Mouse (Mus musculus): ENCODE measurements around the gene Lrrc71.

Lrrc71 gene

DNA sequence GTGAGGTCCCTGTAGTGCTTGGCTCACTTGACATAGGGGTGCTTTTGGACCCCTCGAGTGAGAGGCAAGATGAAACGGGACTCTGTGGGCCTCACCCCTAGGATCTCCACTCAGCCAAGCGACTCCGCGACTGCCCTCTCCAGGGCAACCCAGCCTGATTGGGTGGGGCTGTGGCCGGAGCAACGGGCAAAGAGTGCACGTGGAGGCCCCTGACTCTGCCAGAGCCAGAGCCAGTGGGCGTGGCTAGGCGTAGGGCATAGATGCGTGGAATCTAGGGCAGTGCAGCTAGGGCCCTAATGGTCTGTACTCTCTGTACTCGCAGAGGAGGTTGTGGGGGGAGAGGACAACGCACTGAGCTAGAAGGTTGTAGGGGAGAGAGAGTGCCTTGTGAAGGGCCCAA lies at the start of gene Lrrc71:
Gene Lrrc71, minus strand, starts transcription at position 195 of the 400 bp plus-strand sequence.
- in situ Hi-C loops (cut with MboI, MseI): no loop called here

- in situ Hi-C loops (cut with MboI, MseI): no loop called here
Observed at GRCm38 (mm10) chr3:87796736-87797334, 48.4 kb upstream of the Lrrc71 start, which contains the start of gene Insrr. Gene Insrr, plus strand, starts transcription at chr3:87796951.

DNA sequence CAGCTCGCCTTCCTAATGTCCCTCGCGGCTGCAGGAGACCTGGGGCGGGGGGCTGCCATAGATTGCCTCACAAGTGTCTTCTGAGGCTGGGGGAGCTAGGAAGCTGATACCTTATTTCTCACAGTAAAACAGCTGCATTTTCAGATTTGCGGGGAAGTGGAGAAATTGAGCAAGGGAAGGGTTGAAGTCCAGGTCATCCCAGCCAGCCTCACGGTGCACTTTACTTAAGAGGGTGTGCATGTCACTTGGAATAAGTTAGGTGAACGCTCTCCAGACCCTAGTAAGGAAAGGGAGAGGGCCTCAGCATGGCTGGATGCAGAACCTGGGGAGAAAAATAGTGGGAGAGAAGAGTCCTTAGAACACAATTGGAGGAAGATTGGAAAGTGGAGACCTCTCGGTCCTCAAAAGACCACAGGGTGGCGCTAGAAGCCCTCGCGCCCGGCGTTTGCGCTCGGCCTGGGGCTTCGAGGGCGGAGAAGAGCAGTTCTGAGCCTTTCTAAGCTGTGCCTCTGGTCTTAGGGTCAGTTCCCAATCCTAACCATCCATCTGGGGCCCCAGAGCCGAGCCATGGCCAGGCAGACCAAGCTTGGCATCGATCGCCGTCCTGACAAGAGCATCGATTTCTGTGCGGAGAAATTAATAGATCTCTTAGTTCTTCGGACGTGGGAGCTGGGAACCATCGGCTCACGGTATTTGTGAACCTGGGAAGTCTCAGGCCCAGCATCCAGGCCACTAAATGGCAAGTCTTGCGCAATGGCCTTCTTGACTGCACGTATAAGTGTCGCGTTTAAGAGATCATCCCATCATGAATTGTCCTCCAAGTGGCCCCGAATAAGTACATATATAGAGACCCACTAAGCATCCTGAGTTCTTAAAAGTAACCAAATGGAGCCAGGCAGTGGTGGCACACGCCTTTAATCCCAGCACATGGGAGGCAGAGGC lies 47.2 kb upstream of the Lrrc71 start:
- in situ Hi-C loops (cut with MboI, MseI): no loop called here

- in situ Hi-C loops (cut with MboI, MseI): no loop called here
Observed at GRCm38 (mm10) chr3:87794922-87795325, 46.5 kb upstream of the Lrrc71 start, which contains the start of gene Ntrk1. Gene Ntrk1, minus strand, starts transcription at chr3:87795162.

DNA sequence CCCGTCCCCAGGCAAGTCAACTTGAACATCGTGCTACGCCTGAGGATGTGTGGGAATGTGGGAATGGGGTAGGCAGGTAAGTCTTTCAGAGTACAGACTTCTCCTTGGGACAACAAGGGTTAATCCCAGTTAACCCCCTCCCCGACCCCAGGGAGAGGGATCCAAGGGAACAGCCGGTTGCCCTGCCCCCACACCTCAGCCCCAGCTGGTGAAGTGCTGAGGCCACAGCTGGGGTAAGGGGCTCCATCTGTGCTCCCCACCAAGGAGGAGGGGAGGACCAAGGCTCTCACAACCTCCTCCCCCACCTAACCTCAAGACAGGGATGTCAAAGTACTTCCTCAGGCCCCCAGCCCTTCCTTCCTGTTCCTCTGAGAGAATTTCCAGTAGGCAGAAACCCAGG lies 41.3 kb upstream of the Lrrc71 start:
- in situ Hi-C loops (cut with MboI, MseI): no loop called here

DNA sequence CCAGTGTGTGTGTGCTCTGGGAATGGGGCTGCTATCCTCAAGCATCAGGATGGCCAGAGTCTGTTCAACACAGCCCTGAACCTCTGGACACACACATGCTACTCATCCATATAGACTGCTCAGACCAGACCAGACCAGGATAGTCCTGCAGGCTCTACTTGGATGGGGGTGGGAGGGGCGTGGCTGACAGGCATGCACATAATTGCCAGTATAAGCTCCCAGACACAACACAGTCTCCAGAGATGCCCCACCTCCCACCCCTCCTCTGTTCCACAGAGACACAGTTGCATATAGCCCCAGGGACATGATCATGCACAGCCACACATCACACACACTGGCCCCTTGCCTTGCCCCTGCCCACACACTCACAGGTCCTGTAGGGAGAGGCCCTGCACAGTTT lies 40.8 kb upstream of the Lrrc71 start:
- in situ Hi-C loops (cut with MboI, MseI): no loop called here

GRCm38 (mm10) chr3:87785626-87786214 lies 37.3 kb upstream of the Lrrc71 start:
- in situ Hi-C loops (cut with MboI, MseI): no loop called here

DNA sequence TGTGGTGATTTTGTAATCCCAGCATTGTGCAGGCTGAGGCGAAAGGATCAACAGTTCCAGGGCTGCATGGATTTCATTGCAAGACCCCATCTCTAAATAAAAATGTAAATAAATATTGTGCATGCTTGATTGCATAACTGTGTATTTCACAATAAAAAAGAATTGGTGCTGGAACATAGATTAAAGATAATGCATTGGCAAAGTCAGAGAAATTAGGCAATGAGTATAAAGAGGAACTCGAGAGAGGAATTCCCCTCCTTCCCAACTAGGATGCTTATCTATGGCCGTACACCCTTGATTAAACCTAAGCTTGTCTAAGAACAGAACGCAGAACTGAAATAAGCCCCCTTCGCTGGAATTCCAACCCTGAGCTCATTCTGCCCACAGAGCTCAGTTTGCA lies 36.7 kb upstream of the Lrrc71 start:
- in situ Hi-C loops (cut with MboI, MseI): no loop called here

GRCm38 (mm10) chr3:87783282-87784023 lies 35.0 kb upstream of the Lrrc71 start:
- in situ Hi-C loops (cut with MboI, MseI): no loop called here

DNA sequence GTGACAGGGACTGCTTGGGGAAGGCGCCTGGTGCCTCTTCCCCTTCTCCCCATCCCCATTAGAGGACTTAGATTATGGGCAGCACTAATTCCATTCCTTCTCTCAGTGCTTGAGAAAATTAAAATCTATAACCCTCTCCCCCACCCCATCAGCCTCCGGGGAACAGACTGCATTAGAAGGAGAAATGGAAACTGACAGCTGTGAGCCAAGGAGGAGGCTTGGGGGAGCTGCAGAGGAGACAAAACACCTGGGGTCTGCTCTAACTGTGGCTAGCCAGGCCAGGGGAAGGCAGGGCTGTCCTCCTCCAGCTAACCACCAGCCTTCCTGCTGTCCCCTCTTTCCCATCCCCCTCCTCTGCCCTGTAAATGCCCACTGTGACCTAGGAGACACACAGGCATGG lies 30.7 kb upstream of the Lrrc71 start:
- in situ Hi-C loops (cut with MboI, MseI): no loop called here

DNA sequence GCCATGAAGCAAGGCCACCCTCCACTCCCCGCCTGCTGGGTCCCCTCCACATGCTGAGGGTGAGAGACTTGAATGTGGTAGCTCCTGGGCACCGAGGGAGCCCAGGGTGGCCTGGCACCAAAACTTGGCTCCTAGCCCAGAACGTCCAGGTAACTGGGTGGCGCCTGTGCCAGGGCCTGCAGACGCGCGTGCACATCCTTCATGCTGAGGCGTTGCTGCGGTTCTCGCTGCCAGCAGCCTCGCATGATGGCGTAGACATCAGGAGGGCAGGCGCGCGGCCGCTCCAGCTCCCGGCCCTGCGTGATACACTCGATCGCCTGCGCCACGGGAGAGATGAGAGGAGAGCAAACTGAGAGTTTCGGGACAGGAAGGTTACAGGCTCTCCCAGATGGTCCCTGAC lies 29.9 kb upstream of the Lrrc71 start:
- in situ Hi-C loops (cut with MboI, MseI): no loop called here

DNA sequence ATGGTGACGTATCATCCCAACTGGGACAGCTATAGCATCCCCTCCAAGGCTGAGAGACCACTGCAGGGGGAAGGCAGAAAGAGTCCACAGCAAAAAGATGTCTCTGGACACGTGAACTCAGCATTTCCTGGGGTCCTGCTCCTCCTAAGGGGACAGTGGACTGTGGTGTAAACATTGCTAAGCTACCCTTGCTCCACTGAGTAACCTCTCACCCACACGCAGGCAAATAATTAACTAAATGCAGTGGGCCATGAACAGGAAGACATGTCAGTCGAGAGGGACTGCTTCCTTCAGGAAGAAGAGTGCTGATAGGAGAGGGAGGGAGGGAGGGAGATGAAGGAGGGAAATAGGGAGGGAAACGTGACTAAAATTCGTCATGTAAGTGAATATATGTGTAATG lies 22.7 kb upstream of the Lrrc71 start:
- in situ Hi-C loops (cut with MboI, MseI): loop anchor here (5.0 kb wide), 2 partner anchors 46 to 86 kb away; no protein-coding TSS in a partner anchor

DNA sequence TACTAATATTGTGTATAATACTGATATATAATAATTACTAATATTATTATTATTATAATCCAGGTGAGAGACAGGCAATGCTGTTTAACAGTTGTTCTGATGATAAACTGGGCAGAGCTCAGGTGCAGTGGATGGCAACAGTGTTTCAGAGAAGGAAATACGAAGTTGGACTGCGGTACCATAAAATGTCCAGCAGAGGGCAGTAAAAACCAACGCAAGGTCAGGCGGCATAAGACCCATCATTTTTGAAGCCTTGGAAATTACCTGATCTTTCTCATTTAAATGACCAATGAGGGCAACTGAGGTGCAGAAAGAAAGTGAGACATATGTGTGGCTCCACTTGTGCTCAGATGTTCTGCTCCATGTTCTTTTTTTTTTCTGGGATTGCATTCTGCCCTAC lies 21.9 kb upstream of the Lrrc71 start:
- in situ Hi-C loops (cut with MboI, MseI): loop anchor here (5.0 kb wide), 2 partner anchors 47 to 87 kb away; no protein-coding TSS in a partner anchor

GRCm38 (mm10) chr3:87769506-87769905 lies 21.1 kb upstream of the Lrrc71 start:
- in situ Hi-C loops (cut with MboI, MseI): no loop called here

DNA sequence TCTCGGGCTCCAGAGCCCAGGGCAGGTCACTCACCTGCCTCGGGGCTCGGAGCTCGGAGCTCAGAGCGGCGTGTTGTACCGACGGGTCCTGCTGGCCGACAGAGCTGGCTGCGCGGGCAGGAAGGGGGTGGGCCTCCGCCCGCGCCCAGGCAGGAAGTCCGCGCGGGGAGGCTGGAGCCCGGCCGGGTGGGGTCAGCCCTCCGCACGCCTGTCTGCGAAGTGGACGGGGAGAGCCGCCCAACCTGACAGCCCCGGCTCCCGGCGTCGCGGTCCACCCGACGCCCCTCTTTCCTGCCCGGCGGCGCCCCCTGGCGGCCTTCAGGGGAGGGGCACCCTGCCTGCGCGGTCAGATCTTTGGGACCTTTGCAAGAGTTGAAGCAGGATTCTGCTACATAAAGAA lies 20.4 kb upstream of the Lrrc71 start:
- in situ Hi-C loops (cut with MboI, MseI): no loop called here

GRCm38 (mm10) chr3:87768431-87768830 lies 20.0 kb upstream of the Lrrc71 start:
- in situ Hi-C loops (cut with MboI, MseI): no loop called here

DNA sequence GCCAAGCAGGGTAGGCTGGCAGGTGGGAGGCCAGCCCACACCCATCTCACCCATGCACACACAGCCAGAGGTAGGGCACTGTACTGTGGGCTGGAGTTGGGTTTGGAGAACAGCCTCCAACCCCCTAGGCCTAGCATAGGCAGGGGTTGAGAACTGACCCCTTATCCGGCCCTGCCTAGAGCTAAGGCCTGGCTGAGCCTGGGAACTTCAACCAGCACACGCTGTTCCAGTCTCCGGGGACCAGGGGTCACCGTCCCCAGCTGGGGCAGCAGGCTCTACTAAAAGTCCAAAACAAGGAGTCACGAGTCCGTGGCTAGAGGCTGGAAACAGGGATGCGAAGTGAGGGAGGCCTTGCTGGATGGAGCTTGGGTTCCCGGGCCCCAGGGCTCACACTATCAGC lies 19.3 kb upstream of the Lrrc71 start:
- in situ Hi-C loops (cut with MboI, MseI): no loop called here

- in situ Hi-C loops (cut with MboI, MseI): no loop called here
Observed at GRCm38 (mm10) chr3:87766284-87766667, 17.9 kb upstream of the Lrrc71 start.

GRCm38 (mm10) chr3:87765631-87766283 lies 17.3 kb upstream of the Lrrc71 start:
- in situ Hi-C loops (cut with MboI, MseI): no loop called here

GRCm38 (mm10) chr3:87765091-87765490 lies 16.7 kb upstream of the Lrrc71 start:
- in situ Hi-C loops (cut with MboI, MseI): no loop called here

DNA sequence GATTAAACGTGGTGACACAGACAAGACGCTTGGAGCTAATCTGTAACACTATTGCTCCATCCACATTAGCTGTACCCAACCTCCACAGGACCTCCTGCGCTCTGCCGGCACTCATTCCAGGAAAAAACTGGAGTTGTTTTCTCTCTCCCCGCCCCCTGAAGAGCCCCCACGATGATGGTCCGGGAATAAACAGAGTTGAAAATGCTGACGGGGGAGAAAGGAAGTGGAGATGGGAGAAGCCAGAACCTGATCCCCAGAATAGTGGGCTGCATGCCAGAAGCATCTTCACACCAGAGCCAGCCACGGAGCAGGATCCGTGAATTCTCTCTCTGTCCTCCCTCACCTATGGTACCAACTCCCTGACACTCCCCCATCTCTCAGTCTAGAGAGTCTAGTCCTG lies 16.1 kb upstream of the Lrrc71 start:
- in situ Hi-C loops (cut with MboI, MseI): no loop called here
